Mouse (Mus musculus): ENCODE measurements around the gene Cd200r1.

- no peak for TF ChIP-seq POLR2A (IDR thresholded peaks at IDR 0.05; ENCODE audit: extremely low read depth, insufficient read depth, low read length)
- no peak for TF ChIP-seq CTCF (IDR thresholded peaks at IDR 0.05; ENCODE audit: low read depth, low read length)
Measured at GRCm38 (mm10) chr16:44794416-44794815, 28.9 kb downstream of the Cd200r1 start.

All from liver, adult 2 months (tissue).